Mouse (Mus musculus) forebrain, embryonic 14.5 days (tissue): ENCODE results near the gene Hhex. TPM values are rescaled to one million over a fixed set of nuclear protein-coding genes. Genes with fewer than 3 reads are reported as not detected.

Source experiments
- ATAC-seq: fragments of 200-750 bp; cut with Nextera tagmentation; 2 replicates; pipeline ENCODE4 v1.8.0; 2017; ENCODE audit warnings: mild to moderate bottlenecking, moderate library complexity
- DNase-seq: peaks from one replicate; pipeline ENCODE4 v3.0.0-alpha.2; 2015; ENCODE audit warnings: low spot score
- H3K27ac ChIP-seq: fragments of 300-500 bp; sonication (generic); 2 replicates; pipeline ENCODE4 v1.5.1; 2014; ENCODE audit warnings: low read depth, mild to moderate bottlenecking, control low read depth, low read length, moderate library complexity
- H3K27me3 ChIP-seq: fragments of 300-500 bp; sonication (generic); replicated peaks from 2 replicates; pipeline ENCODE4 v1.6.1; 2014; ENCODE audit warnings: low read length, control low read depth, mixed read lengths; ENCODE audit not compliant: control insufficient read depth, insufficient read depth
- H3K36me3 ChIP-seq: fragments of 300-500 bp; sonication (generic); 2 replicates; pipeline ENCODE4 v1.6.1; 2014; ENCODE audit warnings: low read length, control low read depth; ENCODE audit not compliant: control insufficient read depth, insufficient read depth
- H3K4me1 ChIP-seq: fragments of 300-500 bp; sonication (generic); 2 replicates; pipeline ENCODE4 v1.6.1; 2014; ENCODE audit warnings: antibody characterized with exemption, low read length, control low read depth; ENCODE audit not compliant: control insufficient read depth, insufficient read depth
- H3K4me2 ChIP-seq: fragments of 300-500 bp; sonication (generic); 2 replicates; pipeline ENCODE4 v1.6.1; 2014; ENCODE audit warnings: mild to moderate bottlenecking, control low read depth, low read length
- H3K4me3 ChIP-seq: fragments of 300-500 bp; sonication (generic); 2 replicates; pipeline ENCODE4 v1.5.1; 2014; ENCODE audit warnings: low read depth, low read length, control low read depth
- H3K9ac ChIP-seq: fragments of 300-500 bp; sonication (generic); 2 replicates; pipeline ENCODE4 v1.6.1; 2014; ENCODE audit warnings: mild to moderate bottlenecking, low read length, control low read depth, moderate library complexity
- H3K9me3 ChIP-seq: fragments of 300-500 bp; sonication (generic); replicated peaks from 2 replicates; pipeline ENCODE4 v1.6.1; 2016; ENCODE audit warnings: low read length, control low read depth, mixed read lengths; ENCODE audit not compliant: control insufficient read depth
- whole genome bisulfite sequencing: fragments of 180-500 bp; shearing (Covaris S2); extraction: QIAGEN DNeasy Blood & Tissue Kit; methylation state at CpG from one replicate; pipeline ENCODE4 v1.1.7; 2014; 5-methylcytosine and 5-hydroxymethylcytosine counted together
- polyA plus RNA-seq: library from polyadenylated mRNA; unstranded; fragments of >200 nt; fragmentation: Nextera tagmentation; extraction: Ambion mirVana; gene quantifications from 2 replicates; pipeline ENCODE4 v1.2.1, GENCODE M21; 2014

Gene Hhex
- polyA plus RNA-seq, result 1.8 and 2.5 TPM in 2 replicates

GRCm38 (mm10) chr19:37434263-37434951, at the start of gene Hhex:
TSS of gene Hhex (plus strand) at chr19:37434810.
- Histone ChIP-seq H3K27me3 (peaks cover 72% of the 10 kb centered on the region), H3K27ac (no peak within 1 kb of the TSS)

GRCm38 (mm10) chr19:37386126-37386525, 48.5 kb upstream of the Hhex start:
- no peak overlapping the region for H3K9ac ChIP-seq
- no peaks in the 10 kb centered on the region for H3K4me1 ChIP-seq
- no peak for DNase-seq
- no peaks in the 10 kb centered on the region for H3K9me3 ChIP-seq
- no peak overlapping the region for H3K27ac ChIP-seq
- peaks cover 43% of the 10 kb centered on the region for H3K36me3 ChIP-seq
- no peak overlapping the region for H3K4me2 ChIP-seq
- no peak overlapping the region for H3K4me3 ChIP-seq
- ATAC-seq, result no peak
- WGBS, result 86% methylated on average over 3 of the region's 3 CpGs
- H3K27me3 ChIP-seq, result no peaks in the 10 kb centered on the region

More at GRCm38 (mm10) chr19:37434263-37434951, at the start of gene Hhex:
- Histone ChIP-seq H3K9me3 (no peaks in the 10 kb centered on the region), H3K4me3 (peak within 1 kb of the TSS; percentile 34), H3K9ac (peak within 1 kb of the TSS; percentile 2; the same call in 1 of the 2 replicates), H3K36me3 (no peaks in the 10 kb centered on the region), H3K4me1 (no peaks in the 10 kb centered on the region), H3K4me2 (peak within 1 kb of the TSS; percentile 52)
- WGBS, result under 1% methylated on average over 53 of the region's 79 CpGs
- no peak for DNase-seq
- peak; percentile 71 for ATAC-seq

GRCm38 (mm10) chr19:37391869-37392268, 42.7 kb upstream of the Hhex start:
- Histone ChIP-seq H3K27me3 (no peaks in the 10 kb centered on the region), H3K27ac (no peak overlapping the region), H3K4me1 (no peaks in the 10 kb centered on the region), H3K9me3 (no peaks in the 10 kb centered on the region), H3K9ac (no peak overlapping the region), H3K4me2 (no peak overlapping the region), H3K4me3 (no peak overlapping the region), H3K36me3 (peaks cover 48% of the 10 kb centered on the region)
- ATAC-seq, result no peak
- DNase-seq, result no peak
- WGBS, result over 99% methylated on average over 3 of the region's 3 CpGs

GRCm38 (mm10) chr19:37396279-37396678, 38.3 kb upstream of the Hhex start:
- DNase-seq, result no peak
- H3K4me1 ChIP-seq, result no peaks in the 10 kb centered on the region
- no peak for ATAC-seq
- no peak overlapping the region for H3K4me3 ChIP-seq
- no peaks in the 10 kb centered on the region for H3K9me3 ChIP-seq
- no peaks in the 10 kb centered on the region for H3K27me3 ChIP-seq
- no peak overlapping the region for H3K27ac ChIP-seq
- WGBS, result 98% methylated on average over 3 of the region's 3 CpGs
- H3K4me2 ChIP-seq, result no peak overlapping the region
- H3K36me3 ChIP-seq, result peaks cover 62% of the 10 kb centered on the region
- no peak overlapping the region for H3K9ac ChIP-seq

- Histone ChIP-seq H3K27ac (no peak overlapping the region), H3K4me1 (no peaks in the 10 kb centered on the region), H3K9ac (no peak overlapping the region), H3K9me3 (no peaks in the 10 kb centered on the region), H3K27me3 (no peaks in the 10 kb centered on the region), H3K4me2 (no peak overlapping the region), H3K36me3 (peaks cover 73% of the 10 kb centered on the region), H3K4me3 (no peak overlapping the region)
- ATAC-seq (no peak), DNase-seq (no peak)
- WGBS, result 80% methylated on average over 6 of the region's 6 CpGs
Observed at GRCm38 (mm10) chr19:37400936-37401335, 33.7 kb upstream of the Hhex start.

- 84% methylated on average over 4 of the region's 4 CpGs for WGBS
- Histone ChIP-seq H3K9me3 (no peaks in the 10 kb centered on the region), H3K4me2 (no peak overlapping the region), H3K4me1 (no peaks in the 10 kb centered on the region), H3K36me3 (peaks cover 65% of the 10 kb centered on the region), H3K4me3 (no peak overlapping the region), H3K9ac (no peak overlapping the region), H3K27ac (no peak overlapping the region), H3K27me3 (no peaks in the 10 kb centered on the region)
- DNase-seq (peak; percentile 42), ATAC-seq (no peak)
Observed at GRCm38 (mm10) chr19:37418294-37418693, 16.3 kb upstream of the Hhex start.

- H3K27me3 ChIP-seq, result no peaks in the 10 kb centered on the region
- no peak overlapping the region for H3K4me3 ChIP-seq
- no peak overlapping the region for H3K27ac ChIP-seq
- DNase-seq (peak; percentile 77), ATAC-seq (no peak)
- H3K9ac ChIP-seq, result no peak overlapping the region
- no peaks in the 10 kb centered on the region for H3K9me3 ChIP-seq
- no peak overlapping the region for H3K4me2 ChIP-seq
- H3K36me3 ChIP-seq, result peaks cover 57% of the 10 kb centered on the region
- H3K4me1 ChIP-seq, result no peaks in the 10 kb centered on the region
- WGBS, result 43% methylated on average over 3 of the region's 3 CpGs
Observed at GRCm38 (mm10) chr19:37419613-37420012, 15.0 kb upstream of the Hhex start.

GRCm38 (mm10) chr19:37428589-37428988, 6.0 kb upstream of the Hhex start:
- no peak overlapping the region for H3K4me2 ChIP-seq
- 81% methylated on average over 5 of the region's 5 CpGs for WGBS
- H3K27me3 ChIP-seq, result peaks cover 17% of the 10 kb centered on the region
- no peaks in the 10 kb centered on the region for H3K9me3 ChIP-seq
- no peaks in the 10 kb centered on the region for H3K36me3 ChIP-seq
- no peak overlapping the region for H3K4me3 ChIP-seq
- ATAC-seq (no peak), DNase-seq (no peak)
- no peak overlapping the region for H3K9ac ChIP-seq
- no peaks in the 10 kb centered on the region for H3K4me1 ChIP-seq
- H3K27ac ChIP-seq, result no peak overlapping the region

- no peaks in the 10 kb centered on the region for H3K36me3 ChIP-seq
- no peak overlapping the region for H3K9ac ChIP-seq
- 92% methylated on average over 11 of the region's 11 CpGs for WGBS
- no peak for DNase-seq
- H3K9me3 ChIP-seq, result no peaks in the 10 kb centered on the region
- H3K4me2 ChIP-seq, result no peak overlapping the region
- no peak for ATAC-seq
- no peak overlapping the region for H3K4me3 ChIP-seq
- H3K27me3 ChIP-seq, result peaks cover 44% of the 10 kb centered on the region
- no peak overlapping the region for H3K27ac ChIP-seq
- no peaks in the 10 kb centered on the region for H3K4me1 ChIP-seq
Observed at GRCm38 (mm10) chr19:37431139-37431756, 3.4 kb upstream of the Hhex start.
